Mouse (Mus musculus): ENCODE data around the gene St3gal5. TPM values are rescaled to one million over a fixed set of nuclear protein-coding genes. Genes with fewer than 3 reads are reported as not detected.

St3gal5 gene
- polyA plus RNA-seq, 1 experiment from 2014 or later, result 206 TPM

GRCm38 (mm10) chr6:72089865-72090264, 7.5 kb upstream of the St3gal5 start:
- WGBS (ENCODE audit: insufficient replicate concordance), result 73% methylated on average over 5 of the region's 5 CpGs
- no peak overlapping the region for H3K4me2 ChIP-seq (ENCODE audit: low read depth, low read length)
- H3K36me3 ChIP-seq (ENCODE audit: control insufficient read depth, insufficient read depth), result no peaks in the 10 kb centered on the region
- H3K9ac ChIP-seq (ENCODE audit: low read depth, low read length), result no peak overlapping the region
- H3K27ac ChIP-seq (ENCODE audit: low read length), result no peak overlapping the region
- no peaks in the 10 kb centered on the region for H3K9me3 ChIP-seq (replicated peaks; ENCODE audit: control insufficient read depth, low read length)
- ATAC-seq (ENCODE audit: low read depth), result no peak
- no peaks in the 10 kb centered on the region for H3K4me1 ChIP-seq (ENCODE audit: control insufficient read depth, low read depth, low read length)
- no peaks in the 10 kb centered on the region; the same call in 1 of the 2 replicates for H3K27me3 ChIP-seq (ENCODE audit: control insufficient read depth, insufficient read depth, low read depth, low read length)
- H3K4me3 ChIP-seq (ENCODE audit: low read depth, low read length), result no peak overlapping the region

GRCm38 (mm10) chr6:72091007-72091406, 6.4 kb upstream of the St3gal5 start:
- Histone ChIP-seq H3K4me2 (ENCODE audit: low read depth, low read length) (no peak overlapping the region), H3K4me3 (ENCODE audit: low read depth, low read length) (no peak overlapping the region), H3K27me3 (ENCODE audit: control insufficient read depth, insufficient read depth, low read depth, low read length) (no peaks in the 10 kb centered on the region; the same call in 1 of the 2 replicates), H3K27ac (ENCODE audit: low read length) (no peak overlapping the region), H3K9me3 (replicated peaks; ENCODE audit: control insufficient read depth, low read length) (no peaks in the 10 kb centered on the region), H3K9ac (ENCODE audit: low read depth, low read length) (no peak overlapping the region), H3K4me1 (ENCODE audit: control insufficient read depth, low read depth, low read length) (peaks cover 8% of the 10 kb centered on the region), H3K36me3 (ENCODE audit: control insufficient read depth, insufficient read depth) (no peaks in the 10 kb centered on the region)
- ATAC-seq (ENCODE audit: low read depth), result no peak
- 42% methylated on average over 6 of the region's 6 CpGs for WGBS (ENCODE audit: insufficient replicate concordance)

GRCm38 (mm10) chr6:72093121-72093520, 4.3 kb upstream of the St3gal5 start:
- H3K4me2 ChIP-seq (ENCODE audit: low read depth, low read length), result no peak overlapping the region
- WGBS (ENCODE audit: insufficient replicate concordance), result 56% methylated on average over 1 of the region's 1 CpGs
- H3K9ac ChIP-seq (ENCODE audit: low read depth, low read length), result no peak overlapping the region
- H3K27ac ChIP-seq (ENCODE audit: low read length), result no peak overlapping the region
- no peak overlapping the region for H3K4me3 ChIP-seq (ENCODE audit: low read depth, low read length)
- peaks cover 18% of the 10 kb centered on the region for H3K4me1 ChIP-seq (ENCODE audit: control insufficient read depth, low read depth, low read length)
- ATAC-seq (ENCODE audit: low read depth), result no peak
- H3K9me3 ChIP-seq (replicated peaks; ENCODE audit: control insufficient read depth, low read length), result no peaks in the 10 kb centered on the region
- no peaks in the 10 kb centered on the region for H3K36me3 ChIP-seq (ENCODE audit: control insufficient read depth, insufficient read depth)
- no peaks in the 10 kb centered on the region; the same call in 1 of the 2 replicates for H3K27me3 ChIP-seq (ENCODE audit: control insufficient read depth, insufficient read depth, low read depth, low read length)

- no peaks in the 10 kb centered on the region for H3K9me3 ChIP-seq (replicated peaks; ENCODE audit: control insufficient read depth, low read length)
- H3K27ac ChIP-seq (ENCODE audit: low read length), result peak overlapping the region; percentile 94
- H3K27me3 ChIP-seq (ENCODE audit: control insufficient read depth, insufficient read depth, low read depth, low read length), result no peaks in the 10 kb centered on the region
- peak overlapping the region; percentile 72 for H3K4me2 ChIP-seq (ENCODE audit: low read depth, low read length)
- H3K4me1 ChIP-seq (ENCODE audit: control insufficient read depth, low read depth, low read length), result peaks cover 33% of the 10 kb centered on the region
- WGBS (ENCODE audit: insufficient replicate concordance), result 25% methylated on average over 5 of the region's 5 CpGs
- H3K36me3 ChIP-seq (ENCODE audit: control insufficient read depth, insufficient read depth), result no peaks in the 10 kb centered on the region
- peak overlapping the region; percentile 99 for H3K9ac ChIP-seq (ENCODE audit: low read depth, low read length)
- peak overlapping the region; percentile 94 for H3K4me3 ChIP-seq (ENCODE audit: low read depth, low read length)
- no peak for ATAC-seq (ENCODE audit: low read depth)
Measured at GRCm38 (mm10) chr6:72096217-72096616, 1.2 kb upstream of the St3gal5 start.

- Histone ChIP-seq H3K27me3 (ENCODE audit: control insufficient read depth, insufficient read depth, low read depth, low read length) (no peaks in the 10 kb centered on the region), H3K4me1 (ENCODE audit: control insufficient read depth, low read depth, low read length) (peaks cover 37% of the 10 kb centered on the region), H3K27ac (ENCODE audit: low read length) (peak overlapping the region; percentile 94), H3K4me2 (ENCODE audit: low read depth, low read length) (peak overlapping the region; percentile 72), H3K4me3 (ENCODE audit: low read depth, low read length) (peak overlapping the region; percentile 94), H3K9ac (ENCODE audit: low read depth, low read length) (peak overlapping the region; percentile 99), H3K9me3 (replicated peaks; ENCODE audit: control insufficient read depth, low read length) (no peaks in the 10 kb centered on the region), H3K36me3 (ENCODE audit: control insufficient read depth, insufficient read depth) (no peaks in the 10 kb centered on the region)
- 30% methylated on average over 8 of the region's 8 CpGs for WGBS (ENCODE audit: insufficient replicate concordance)
- ATAC-seq (ENCODE audit: low read depth), result no peak
Measured at GRCm38 (mm10) chr6:72096669-72097068, 723 bp upstream of the St3gal5 start.

GRCm38 (mm10) chr6:72098021-72098655, 746 bp downstream of the St3gal5 start:
- Histone ChIP-seq H3K4me1 (ENCODE audit: control insufficient read depth, low read depth, low read length) (peaks cover 49% of the 10 kb centered on the region), H3K9me3 (replicated peaks; ENCODE audit: control insufficient read depth, low read length) (no peaks in the 10 kb centered on the region), H3K27me3 (ENCODE audit: control insufficient read depth, insufficient read depth, low read depth, low read length) (no peaks in the 10 kb centered on the region), H3K36me3 (ENCODE audit: control insufficient read depth, insufficient read depth) (no peaks in the 10 kb centered on the region), H3K4me3 (ENCODE audit: low read depth, low read length) (peak overlapping the region; percentile 94), H3K4me2 (ENCODE audit: low read depth, low read length) (peak overlapping the region; percentile 72), H3K9ac (ENCODE audit: low read depth, low read length) (peak overlapping the region; percentile 99), H3K27ac (ENCODE audit: low read length) (peak overlapping the region; percentile 94)
- no peak for ATAC-seq (ENCODE audit: low read depth)
- 1% methylated on average over 15 of the region's 15 CpGs for WGBS (ENCODE audit: insufficient replicate concordance)

GRCm38 (mm10) chr6:72098691-72099090, 1.3 kb downstream of the St3gal5 start:
- peak overlapping the region; percentile 94 for H3K27ac ChIP-seq (ENCODE audit: low read length)
- H3K36me3 ChIP-seq (ENCODE audit: control insufficient read depth, insufficient read depth), result no peaks in the 10 kb centered on the region
- H3K4me3 ChIP-seq (ENCODE audit: low read depth, low read length), result peak overlapping the region; percentile 94
- no peaks in the 10 kb centered on the region for H3K9me3 ChIP-seq (replicated peaks; ENCODE audit: control insufficient read depth, low read length)
- peaks cover 54% of the 10 kb centered on the region for H3K4me1 ChIP-seq (ENCODE audit: control insufficient read depth, low read depth, low read length)
- peak overlapping the region; percentile 72 for H3K4me2 ChIP-seq (ENCODE audit: low read depth, low read length)
- 10% methylated on average over 2 of the region's 2 CpGs for WGBS (ENCODE audit: insufficient replicate concordance)
- H3K27me3 ChIP-seq (ENCODE audit: control insufficient read depth, insufficient read depth, low read depth, low read length), result no peaks in the 10 kb centered on the region
- H3K9ac ChIP-seq (ENCODE audit: low read depth, low read length), result peak overlapping the region; percentile 99
- no peak for ATAC-seq (ENCODE audit: low read depth)

GRCm38 (mm10) chr6:72099281-72099680, 1.9 kb downstream of the St3gal5 start:
- 34% methylated on average over 3 of the region's 3 CpGs for WGBS (ENCODE audit: insufficient replicate concordance)
- Histone ChIP-seq H3K4me1 (ENCODE audit: control insufficient read depth, low read depth, low read length) (peaks cover 60% of the 10 kb centered on the region), H3K9me3 (replicated peaks; ENCODE audit: control insufficient read depth, low read length) (no peaks in the 10 kb centered on the region), H3K9ac (ENCODE audit: low read depth, low read length) (peak overlapping the region; percentile 99), H3K36me3 (ENCODE audit: control insufficient read depth, insufficient read depth) (no peaks in the 10 kb centered on the region), H3K27ac (ENCODE audit: low read length) (peak overlapping the region; percentile 94), H3K4me3 (ENCODE audit: low read depth, low read length) (peak overlapping the region; percentile 94), H3K4me2 (ENCODE audit: low read depth, low read length) (peak overlapping the region; percentile 72), H3K27me3 (ENCODE audit: control insufficient read depth, insufficient read depth, low read depth, low read length) (no peaks in the 10 kb centered on the region)
- no peak for ATAC-seq (ENCODE audit: low read depth)

GRCm38 (mm10) chr6:72100171-72100570, 2.8 kb downstream of the St3gal5 start:
- Histone ChIP-seq H3K4me3 (ENCODE audit: low read depth, low read length) (peak overlapping the region; percentile 94), H3K27me3 (ENCODE audit: control insufficient read depth, insufficient read depth, low read depth, low read length) (no peaks in the 10 kb centered on the region), H3K36me3 (ENCODE audit: control insufficient read depth, insufficient read depth) (no peaks in the 10 kb centered on the region), H3K27ac (ENCODE audit: low read length) (peak overlapping the region; percentile 99), H3K4me1 (ENCODE audit: control insufficient read depth, low read depth, low read length) (peaks cover 69% of the 10 kb centered on the region), H3K9me3 (replicated peaks; ENCODE audit: control insufficient read depth, low read length) (no peaks in the 10 kb centered on the region), H3K9ac (ENCODE audit: low read depth, low read length) (peak overlapping the region; percentile 99), H3K4me2 (ENCODE audit: low read depth, low read length) (peak overlapping the region; percentile 72)
- ATAC-seq (ENCODE audit: low read depth), result no peak
- 67% methylated on average over 5 of the region's 5 CpGs for WGBS (ENCODE audit: insufficient replicate concordance)
